Mouse (Mus musculus): ENCODE results near the gene Ptger1.

The Ptger1 gene

GRCm38 (mm10) chr8:83656043-83656442 is 10.4 kb upstream of the Ptger1 start:
- no peak for DNase-seq (ENCODE audit: low spot score in 2 of 2)

GRCm38 (mm10) chr8:83656484-83657246 is 9.8 kb upstream of the Ptger1 start:
- DNase-seq (ENCODE audit: low spot score in 2 of 2), result no peak

- no peak for DNase-seq (ENCODE audit: low spot score in 2 of 2)
Observed at GRCm38 (mm10) chr8:83660545-83660944, 5.9 kb upstream of the Ptger1 start.

GRCm38 (mm10) chr8:83660995-83661680 is 5.3 kb upstream of the Ptger1 start:
- no peak for DNase-seq (ENCODE audit: low spot score in 2 of 2)

- DNase-seq (ENCODE audit: low spot score in 2 of 2), result peak; percentile 83 to 90
Observed at GRCm38 (mm10) chr8:83662421-83662826, 4.1 kb upstream of the Ptger1 start.

GRCm38 (mm10) chr8:83664096-83664495 is 2.4 kb upstream of the Ptger1 start:
- no peak for DNase-seq (ENCODE audit: low spot score in 2 of 2)

- no peak for DNase-seq (ENCODE audit: low spot score in 2 of 2)
Observed at GRCm38 (mm10) chr8:83664931-83665625, 1.4 kb upstream of the Ptger1 start.

- DNase-seq (ENCODE audit: low spot score in 2 of 2), result no peak
Observed at GRCm38 (mm10) chr8:83666866-83667234, 372 bp downstream of the Ptger1 start.

GRCm38 (mm10) chr8:83667526-83667925 is 1.0 kb downstream of the Ptger1 start:
- no peak for DNase-seq (ENCODE audit: low spot score in 2 of 2)

- DNase-seq (ENCODE audit: low spot score in 2 of 2), result peak in 1 of 2 experiments; percentile 27
Observed at GRCm38 (mm10) chr8:83668010-83668916, 1.8 kb downstream of the Ptger1 start.

GRCm38 (mm10) chr8:83669013-83669412 is 2.5 kb downstream of the Ptger1 start:
- DNase-seq (ENCODE audit: low spot score in 2 of 2), result no peak

- no peak for DNase-seq (ENCODE audit: low spot score in 2 of 2)
Observed at GRCm38 (mm10) chr8:83672936-83673335, 6.5 kb downstream of the Ptger1 start.

GRCm38 (mm10) chr8:83674497-83674896 is 8.0 kb downstream of the Ptger1 start:
- no peak for DNase-seq (ENCODE audit: low spot score in 2 of 2)

- no peak for DNase-seq (ENCODE audit: low spot score in 2 of 2)
Observed at GRCm38 (mm10) chr8:83679866-83680265, 13.4 kb downstream of the Ptger1 start.

GRCm38 (mm10) chr8:83680603-83681002 is 14.1 kb downstream of the Ptger1 start:
- DNase-seq (ENCODE audit: low spot score in 2 of 2), result no peak

GRCm38 (mm10) chr8:83681099-83681498 is 14.6 kb downstream of the Ptger1 start:
- no peak for DNase-seq (ENCODE audit: low spot score in 2 of 2)

- DNase-seq (ENCODE audit: low spot score in 2 of 2), result no peak
Observed at GRCm38 (mm10) chr8:83684517-83684916, 18.0 kb downstream of the Ptger1 start.

- no peak for DNase-seq (ENCODE audit: low spot score in 2 of 2)
Observed at GRCm38 (mm10) chr8:83689264-83689663, 22.8 kb downstream of the Ptger1 start.

- DNase-seq (ENCODE audit: low spot score in 2 of 2), result no peak
Observed at GRCm38 (mm10) chr8:83693609-83694236, 27.2 kb downstream of the Ptger1 start.

GRCm38 (mm10) chr8:83694369-83695160 is 28.1 kb downstream of the Ptger1 start:
- no peak for DNase-seq (ENCODE audit: low spot score in 2 of 2)
